9 mouse cellular contexts compared by ENCODE assay signal in genomic region chr5:128953278-128954070, GRCm38 (mm10). TPM values are rescaled to one million over a fixed set of nuclear protein-coding genes. Genes with fewer than 3 reads are reported as not detected.
DNase-seq lines count a peak whose midpoint lies in the region; ATAC-seq and TF ChIP-seq lines count a peak whose summit lies in the region.
"Had no signal": no experiment of that assay in that cellular context is flagged by ENCODE, and none has a peak within 500 bp of the region (broad histone marks: within the 10 kb centered on the region; RNA-seq: fewer than 3 reads in every experiment).

TSS of gene Rimbp2 (minus strand) at chr5:128953486.

- H3K4me1 ChIP-seq in kidney, postnatal 0 days (replicated peaks; ENCODE audit: insufficient read depth, low read length): no peaks in the 10 kb centered on the region
- H3K4me1 ChIP-seq in kidney, adult 2 months (ENCODE audit: control insufficient read depth, insufficient read depth, low read length): no peaks in the 10 kb centered on the region
- peaks cover 12% of the 10 kb centered on the region; the same call in 1 of the 2 replicates for H3K4me1 ChIP-seq in embryonic facial prominence, embryonic 12.5 days
- no peaks in the 10 kb centered on the region for H3K4me1 ChIP-seq in hindbrain, postnatal 0 days (ENCODE audit: insufficient read depth, low read length)
- no peaks in the 10 kb centered on the region for H3K4me1 ChIP-seq in liver, embryonic 12.5 days

- H3K27me3 ChIP-seq in kidney, postnatal 0 days (ENCODE audit: insufficient read depth, low read length): no peaks in the 10 kb centered on the region
- no peaks in the 10 kb centered on the region; the same call in 1 of the 2 replicates for H3K27me3 ChIP-seq in kidney, adult 2 months (replicated peaks; ENCODE audit: control insufficient read depth, insufficient read depth, low read length)
- peaks cover 20% of the 10 kb centered on the region for H3K27me3 ChIP-seq in embryonic facial prominence, embryonic 12.5 days
- H3K27me3 ChIP-seq in hindbrain, postnatal 0 days (ENCODE audit: insufficient read depth, low read length): no peaks in the 10 kb centered on the region
- H3K27me3 ChIP-seq in liver, embryonic 12.5 days (replicated peaks): peaks cover 37% of the 10 kb centered on the region

- ATAC-seq in kidney, postnatal 0 days (replicated peaks; ENCODE audit: low FRiP score, low read depth): peak; percentile 68
- 0 out of 2 replicates have a peak, but pooled peaks have one; percentile 50 for ATAC-seq in embryonic facial prominence, embryonic 12.5 days (ENCODE audit: insufficient number of reproducible peaks, insufficient read depth, low FRiP score, low TSS enrichment)
- peak; percentile 89 for ATAC-seq in hindbrain, postnatal 0 days
- no peak for ATAC-seq in liver, embryonic 12.5 days

- H3K4me3 ChIP-seq in kidney, postnatal 0 days (replicated peaks; ENCODE audit: low read depth, low read length): peak within 1 kb of the TSS; percentile 22
- no peak within 1 kb of the TSS for H3K4me3 ChIP-seq in kidney, adult 2 months (ENCODE audit: insufficient read depth, low read depth, low read length)
- H3K4me3 ChIP-seq in embryonic facial prominence, embryonic 12.5 days: peak within 1 kb of the TSS; percentile 41
- H3K4me3 ChIP-seq in hindbrain, postnatal 0 days (ENCODE audit: low read length): peak within 1 kb of the TSS; percentile 55
- H3K4me3 ChIP-seq in liver, embryonic 12.5 days: peak within 1 kb of the TSS; percentile 19; the same call in 1 of the 2 replicates

- no peaks in the 10 kb centered on the region for H3K36me3 ChIP-seq in kidney, postnatal 0 days (ENCODE audit: insufficient read depth, low read length)
- no peaks in the 10 kb centered on the region for H3K36me3 ChIP-seq in kidney, adult 2 months (ENCODE audit: control insufficient read depth, insufficient read depth, low read length)
- H3K36me3 ChIP-seq in embryonic facial prominence, embryonic 12.5 days: no peaks in the 10 kb centered on the region
- no peaks in the 10 kb centered on the region for H3K36me3 ChIP-seq in hindbrain, postnatal 0 days (ENCODE audit: insufficient read depth, low read length)
- no peaks in the 10 kb centered on the region for H3K36me3 ChIP-seq in liver, embryonic 12.5 days

- H3K9ac ChIP-seq in kidney, postnatal 0 days (ENCODE audit: low read depth, low read length): no peak within 1 kb of the TSS
- H3K9ac ChIP-seq in embryonic facial prominence, embryonic 12.5 days: peak within 1 kb of the TSS; percentile 38; the same call in 1 of the 2 replicates
- H3K9ac ChIP-seq in hindbrain, postnatal 0 days (replicated peaks; ENCODE audit: low read length): peak within 1 kb of the TSS; percentile 66
- no peak within 1 kb of the TSS for H3K9ac ChIP-seq in liver, embryonic 12.5 days

- DNase-seq in kidney, postnatal 0 days (ENCODE audit: low spot score): peak; percentile 67
- no peak for DNase-seq in kidney, adult 2 months
- peak; percentile 85 for DNase-seq in hindbrain, postnatal 0 days (ENCODE audit: low spot score)
- DNase-seq in right cerebral cortex, postnatal 4 days: peak; percentile 74
- DNase-seq in yolk sac, embryonic 10.5 days (ENCODE audit: low spot score): no peak
- DNase-seq in cerebellum, postnatal 36 days: no peak

- peak; percentile 54 for TF ChIP-seq CTCF in kidney, postnatal 0 days (IDR thresholded peaks at IDR 0.05; ENCODE audit: low read depth)
- TF ChIP-seq CTCF in kidney, adult 2 months (conservative IDR thresholded peaks at IDR 0.05; ENCODE audit: insufficient read depth, insufficient read length, low read depth, low read length): no peak
- peak; percentile 77 for TF ChIP-seq CTCF in hindbrain, postnatal 0 days (IDR thresholded peaks at IDR 0.05; ENCODE audit: low read depth)

- WGBS in kidney, postnatal 0 days: 14% methylated on average over 17 of the region's 17 CpGs
- 13% methylated on average over 17 of the region's 17 CpGs for WGBS in kidney, adult 2 months
- WGBS in embryonic facial prominence, embryonic 12.5 days: 8% methylated on average over 14 of the region's 17 CpGs
- 5% methylated on average over 17 of the region's 17 CpGs for WGBS in hindbrain, postnatal 0 days
- WGBS in liver, embryonic 12.5 days (ENCODE audit: insufficient replicate concordance): 11% methylated on average over 17 of the region's 17 CpGs

- TF ChIP-seq POLR2A in kidney, adult 2 months (IDR thresholded peaks at IDR 0.05; ENCODE audit: low read depth, low read length): no peak

- peak within 1 kb of the TSS; percentile 59 for H3K4me2 ChIP-seq in kidney, postnatal 0 days (ENCODE audit: low read length)
- peak within 1 kb of the TSS; percentile 78 for H3K4me2 ChIP-seq in embryonic facial prominence, embryonic 12.5 days (replicated peaks)
- peak within 1 kb of the TSS; percentile 66 for H3K4me2 ChIP-seq in hindbrain, postnatal 0 days (ENCODE audit: low read depth, low read length)
- peak within 1 kb of the TSS; percentile 56 for H3K4me2 ChIP-seq in liver, embryonic 12.5 days

- no peaks in the 10 kb centered on the region for H3K9me3 ChIP-seq in kidney, postnatal 0 days (replicated peaks; ENCODE audit: low read length)
- H3K9me3 ChIP-seq in embryonic facial prominence, embryonic 12.5 days: 0 out of 2 replicates have a peak, but pooled peaks cover 6% of the 10 kb centered on the region
- H3K9me3 ChIP-seq in hindbrain, postnatal 0 days (ENCODE audit: low read length): 0 out of 2 replicates have a peak, but pooled peaks cover 2% of the 10 kb centered on the region
- H3K9me3 ChIP-seq in liver, embryonic 12.5 days (replicated peaks): peaks cover 6% of the 10 kb centered on the region; the same call in 1 of the 2 replicates

- no peak within 1 kb of the TSS for H3K27ac ChIP-seq in kidney, postnatal 0 days
- H3K27ac ChIP-seq in kidney, adult 2 months (ENCODE audit: insufficient read depth, low read depth, low read length): no peak within 1 kb of the TSS
- H3K27ac ChIP-seq in embryonic facial prominence, embryonic 12.5 days: no peak within 1 kb of the TSS
- H3K27ac ChIP-seq in hindbrain, postnatal 0 days: peak within 1 kb of the TSS; percentile 85
- no peak within 1 kb of the TSS for H3K27ac ChIP-seq in liver, embryonic 12.5 days

RNA-seq across cellular contexts. Expression of gene Rimbp2, which starts in this region (rescaled TPM):
- polyA plus RNA-seq in kidney, postnatal 0 days (2015; fragmentation: Nextera tagmentation; extraction: Ambion mirVana): not detected in 2 replicates
- polyA plus RNA-seq in kidney, adult 2 months (2012; rRNA removed): 0.11 and 0.55 TPM in 2 replicates
- polyA plus RNA-seq in embryonic facial prominence, embryonic 12.5 days (2016; fragmentation: Nextera tagmentation; extraction: Ambion mirVana): 0.19 and 0.57 TPM in 2 replicates
- 18.9 and 20.9 TPM in 2 replicates for total RNA-seq in hindbrain, postnatal 0 days (2014; rRNA removed)
- polyA plus RNA-seq in hindbrain, postnatal 0 days (2015; fragmentation: Nextera tagmentation; extraction: Ambion mirVana): 4.5 and 4.6 TPM in 2 replicates
- not detected in 2 replicates for polyA plus RNA-seq in liver, embryonic 12.5 days (2016; fragmentation: Nextera tagmentation; extraction: Ambion mirVana)
- total RNA-seq: neutrophil, adult 5-6 weeks had no signal

Comparison
In these comparisons a context has a peak if more than half of its experiments do, and no peak if none do; other contexts are left out.
1. Peak in DNase-seq, ATAC-seq, H3K4me3 ChIP-seq and H3K4me2 ChIP-seq in kidney, postnatal 0 days; RNA of the gene not detected or under 1 TPM.
2. Peak in ATAC-seq, H3K4me3 ChIP-seq, H3K9ac ChIP-seq and H3K4me2 ChIP-seq in embryonic facial prominence, embryonic 12.5 days; RNA of the gene not detected or under 1 TPM.
3. DNase-seq: peak in hindbrain, postnatal 0 days (single experiment) and right cerebral cortex, postnatal 4 days (single experiment); none in kidney, adult 2 months (single experiment), yolk sac, embryonic 10.5 days (single experiment) and cerebellum, postnatal 36 days (0 of 2).
4. Peak in every context shown above with its lines, with median percentiles within 50 percentile points of each other: H3K4me2 ChIP-seq.